Mouse (Mus musculus): ENCODE data around the gene Bco2.

GRCm38 (mm10) chr9:50496546-50496945, 58.4 kb downstream of the Bco2 start:
- TF ChIP-seq CTCF (conservative IDR thresholded peaks at IDR 0.05; ENCODE audit: insufficient read depth, insufficient read length, low read depth, low read length) = no peak
- TF ChIP-seq POLR2A (IDR thresholded peaks at IDR 0.05; ENCODE audit: low read depth, low read length) = no peak
